Mouse (Mus musculus) right cerebral cortex, adult 18-20 months (tissue): Measurements from ENCODE around the gene Fkbp14.
A peak's percentile ranks its signal among the peaks of the same experiment; 100 is the strongest.

Experiments
- DNase-seq: peaks from one replicate; pipeline ENCODE4 v3.0.0; 2022; ENCODE audit warnings: mixed read lengths

Fkbp14 gene

GRCm38 (mm10) chr6:54587683-54588082 is 9.4 kb downstream of the Fkbp14 start:
- DNase-seq: no peak

GRCm38 (mm10) chr6:54586911-54587310 is 10.2 kb downstream of the Fkbp14 start:
- no peak for DNase-seq

- peak; percentile 54 for DNase-seq
Measured at GRCm38 (mm10) chr6:54586175-54586574, 10.9 kb downstream of the Fkbp14 start.

GRCm38 (mm10) chr6:54573218-54573955 is 23.7 kb downstream of the Fkbp14 start:
- no peak for DNase-seq

- DNase-seq: no peak
Measured at GRCm38 (mm10) chr6:54569776-54570175, 27.3 kb downstream of the Fkbp14 start.

- no peak for DNase-seq
Measured at GRCm38 (mm10) chr6:54566546-54566919, 30.6 kb downstream of the Fkbp14 start.

GRCm38 (mm10) chr6:54565665-54566545 is 31.2 kb downstream of the Fkbp14 start, which contains the start of gene Scrn1:
Gene Scrn1, minus strand, starts transcription at chr6:54566489.
- DNase-seq: peak; percentile 87

- peak; percentile 27 for DNase-seq
Measured at GRCm38 (mm10) chr6:54565012-54565411, 32.1 kb downstream of the Fkbp14 start.

GRCm38 (mm10) chr6:54564506-54564991 is 32.6 kb downstream of the Fkbp14 start:
- DNase-seq: no peak

GRCm38 (mm10) chr6:54563561-54563960 is 33.5 kb downstream of the Fkbp14 start:
- no peak for DNase-seq

GRCm38 (mm10) chr6:54562018-54562809 is 34.9 kb downstream of the Fkbp14 start:
- no peak for DNase-seq

GRCm38 (mm10) chr6:54558466-54558865 is 38.6 kb downstream of the Fkbp14 start:
- no peak for DNase-seq

- no peak for DNase-seq
Measured at GRCm38 (mm10) chr6:54557671-54558070, 39.4 kb downstream of the Fkbp14 start.

- DNase-seq: no peak
Measured at GRCm38 (mm10) chr6:54555816-54556215, 41.3 kb downstream of the Fkbp14 start.

GRCm38 (mm10) chr6:54554341-54555110 is 42.6 kb downstream of the Fkbp14 start:
- DNase-seq: no peak

- DNase-seq: no peak
Measured at GRCm38 (mm10) chr6:54553632-54554031, 43.5 kb downstream of the Fkbp14 start.

- DNase-seq: no peak
Measured at GRCm38 (mm10) chr6:54552721-54553413, 44.2 kb downstream of the Fkbp14 start.

GRCm38 (mm10) chr6:54550801-54551323 is 46.2 kb downstream of the Fkbp14 start:
- no peak for DNase-seq

GRCm38 (mm10) chr6:54549311-54549710 is 47.8 kb downstream of the Fkbp14 start:
- DNase-seq: no peak

GRCm38 (mm10) chr6:54548314-54549019 is 48.6 kb downstream of the Fkbp14 start:
- DNase-seq: no peak

GRCm38 (mm10) chr6:54543646-54544045 is 53.5 kb downstream of the Fkbp14 start:
- no peak for DNase-seq
